Mouse (Mus musculus) lung, adult 2 months (tissue): ENCODE results near the gene Mfsd12. TPM values are rescaled to one million over a fixed set of nuclear protein-coding genes. Genes with fewer than 3 reads are reported as not detected.

Experiments used
- DNase-seq: peaks from one replicate; pipeline ENCODE4 v3.0.0; 2022
- H3K4me1 ChIP-seq: fragments of 200-500 bp; 2 replicates; pipeline ENCODE4 v1.6.1; 2011; ENCODE audit warnings: low read length; ENCODE audit not compliant: control insufficient read depth, insufficient read depth
- H3K4me3 ChIP-seq: fragments of 200-500 bp; replicated peaks from 2 replicates; pipeline ENCODE3; 2011; ENCODE audit warnings: low read depth, mild to moderate bottlenecking, control low read depth, low read length; ENCODE audit errors: extremely low read depth
- CTCF ChIP-seq: fragments of 200-500 bp; IDR thresholded peaks from 2 replicates; pipeline ENCODE4 v1.5.1; 2011; ENCODE audit warnings: mild to moderate bottlenecking, low read length, control low read depth; ENCODE audit not compliant: insufficient read depth
- POLR2A ChIP-seq: fragments of 200-500 bp; IDR thresholded peaks from 2 replicates; pipeline ENCODE4 v1.6.1; 2011; ENCODE audit warnings: low read depth, mild to moderate bottlenecking, control low read depth, low read length, borderline replicate concordance; ENCODE audit errors: extremely low read depth
- WGBS: fragments of 180-500 bp; shearing (Covaris S2); methylation state at CpG from one replicate; pipeline ENCODE4 v1.1.7; 2018; 5-methylcytosine and 5-hydroxymethylcytosine counted together
- polyA plus RNA-seq: library from polyadenylated mRNA; depleted of rRNA; stranded (reverse); fragments of >200 nt; gene quantifications from 2 replicates; pipeline ENCODE4 v1.2.3, GENCODE M21; 2012

Mfsd12 gene
- polyA plus RNA-seq, 1 experiment: 33.3 TPM

DNA sequence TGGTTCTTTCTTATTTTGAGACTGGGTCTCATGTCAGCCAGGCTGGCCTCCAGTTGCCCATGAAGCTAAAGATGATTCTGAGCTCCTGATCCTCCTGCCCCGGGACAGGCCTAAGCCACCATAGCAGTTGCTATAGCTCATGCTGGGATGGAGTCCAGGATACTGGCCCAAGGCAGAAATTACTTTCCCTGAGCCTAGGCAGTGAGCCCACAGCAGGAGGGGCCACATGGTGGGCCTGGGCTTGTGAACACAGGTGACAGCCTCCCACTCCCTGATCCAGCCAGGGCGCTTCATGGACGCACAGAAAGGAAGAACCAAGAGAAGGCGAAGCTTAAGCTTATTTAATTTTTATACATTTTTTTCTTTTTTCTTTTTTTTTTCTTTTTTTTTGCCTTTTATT, 38.6 kb downstream of the Mfsd12 start:
- no peak for TF ChIP-seq CTCF
- TF ChIP-seq POLR2A: no peak
- Histone ChIP-seq H3K4me1 (peaks cover 8% of the 10 kb centered on the region), H3K4me3 (no peak overlapping the region)
- WGBS: 88% methylated on average over 4 of the region's 4 CpGs
- no peak for DNase-seq

DNA sequence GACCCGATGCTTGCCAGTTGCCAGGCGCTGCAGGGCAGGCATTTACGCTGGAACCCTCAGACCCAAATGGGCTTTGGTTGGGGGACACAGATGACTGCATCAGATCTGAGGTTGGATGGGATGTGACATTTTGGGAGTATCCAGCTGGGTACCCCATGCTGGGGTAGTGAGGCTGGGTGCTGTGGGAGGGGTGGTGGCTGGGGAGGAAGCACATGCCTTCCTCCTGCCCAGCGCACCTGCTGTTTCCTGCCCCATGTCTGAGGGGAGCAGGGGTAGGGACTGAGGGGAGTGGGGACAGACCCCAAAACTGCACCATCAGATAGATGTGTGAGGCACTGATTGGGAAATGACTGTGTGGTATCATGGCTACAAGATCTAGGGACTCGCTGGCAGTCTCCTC, 39.5 kb downstream of the Mfsd12 start:
- no peak for DNase-seq
- H3K4me3 ChIP-seq: no peak overlapping the region
- 84% methylated on average over 5 of the region's 5 CpGs for WGBS
- peaks cover 16% of the 10 kb centered on the region for H3K4me1 ChIP-seq
- TF ChIP-seq CTCF (no peak), POLR2A (no peak)

DNA sequence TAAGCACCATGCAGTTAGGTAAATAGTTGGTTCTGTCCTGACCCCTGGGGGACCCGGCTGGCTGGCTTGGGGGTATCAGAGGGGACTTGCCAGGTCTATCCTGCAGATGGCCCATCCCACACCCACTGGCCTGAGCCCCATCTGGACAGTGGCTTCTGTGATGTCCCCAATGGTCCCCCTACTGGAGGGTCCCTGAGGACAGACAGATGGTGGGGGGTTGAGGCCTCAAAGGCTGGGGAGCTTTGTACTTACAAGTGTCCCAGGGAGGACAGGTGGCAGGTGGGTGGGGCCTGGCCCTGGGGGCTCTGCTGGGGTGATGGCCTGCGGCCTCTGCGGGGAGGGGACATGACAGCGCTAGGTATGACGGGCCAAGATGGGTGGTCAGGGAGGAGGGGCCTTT, 42.0 kb downstream of the Mfsd12 start:
- Histone ChIP-seq H3K4me3 (no peak overlapping the region), H3K4me1 (peaks cover 19% of the 10 kb centered on the region)
- no peak for DNase-seq
- no peak for TF ChIP-seq CTCF
- no peak for TF ChIP-seq POLR2A
- 92% methylated on average over 5 of the region's 5 CpGs for WGBS

DNA sequence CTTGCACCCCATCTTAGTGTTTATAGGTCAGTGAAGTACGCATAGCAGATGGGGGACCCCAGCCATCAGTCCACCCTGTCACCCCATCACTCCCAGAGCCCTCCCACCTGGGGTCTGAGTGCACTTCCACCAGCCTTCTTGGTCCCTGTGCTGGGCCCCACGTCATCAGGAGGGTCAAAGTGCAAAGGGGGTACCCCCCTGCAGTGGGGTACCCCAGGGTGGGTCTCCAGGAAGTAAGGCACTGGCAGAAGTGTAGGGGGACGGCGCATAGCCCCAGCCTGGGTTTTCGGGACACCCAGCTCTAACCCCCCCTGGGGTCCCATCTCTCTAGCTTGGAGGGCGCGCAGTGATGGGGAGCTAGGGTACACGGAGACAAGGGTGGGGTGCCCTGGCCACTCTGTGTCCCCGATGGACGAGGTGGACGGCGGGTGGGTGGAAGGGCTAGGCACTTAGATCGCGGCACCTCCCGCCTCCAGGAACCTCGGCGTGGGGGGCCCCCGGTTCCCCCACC, 42.6 kb downstream of the Mfsd12 start:
- 85% methylated on average over 18 of the region's 18 CpGs for WGBS

DNA sequence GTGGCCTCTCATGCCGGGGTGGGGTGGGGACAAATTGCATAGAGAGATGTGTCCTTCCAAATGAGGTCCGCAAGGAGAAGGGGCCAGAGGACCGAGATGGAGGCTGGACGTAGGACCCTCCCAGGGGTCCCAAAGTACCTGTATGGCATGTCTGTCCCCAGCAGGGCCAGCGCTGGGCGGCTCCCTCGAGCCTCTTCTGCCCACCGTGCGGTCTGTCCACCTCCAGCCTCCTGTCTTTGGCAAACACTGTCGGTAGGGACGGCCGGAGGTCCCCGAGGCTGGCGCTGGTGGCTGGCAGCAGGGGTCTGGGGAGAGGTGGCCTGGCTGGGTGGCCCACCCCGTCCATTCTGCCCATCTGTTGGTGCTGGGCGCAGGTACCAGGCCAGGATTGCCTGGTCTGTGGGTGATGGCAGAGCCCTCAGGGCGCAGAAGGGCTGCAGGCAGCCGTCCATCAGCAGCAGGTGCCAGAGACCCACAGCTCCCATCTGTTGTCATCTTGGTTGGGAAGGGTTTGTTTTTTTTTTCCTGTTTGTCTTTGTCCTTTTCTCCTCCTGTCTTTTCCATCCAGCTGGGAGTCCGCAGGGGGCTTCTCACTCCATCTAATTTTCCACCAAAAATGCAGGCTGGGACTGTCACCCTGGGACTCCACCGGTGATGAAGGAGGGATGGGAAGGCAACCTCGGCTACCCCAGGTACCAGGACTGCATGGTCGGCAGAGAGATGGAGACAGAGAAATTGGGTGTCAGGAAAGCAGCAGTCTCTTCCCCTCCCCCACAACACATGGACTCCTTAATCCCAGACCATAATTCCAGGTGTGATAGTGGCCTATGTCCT, 43.3 kb downstream of the Mfsd12 start:
- TF ChIP-seq POLR2A (no peak), CTCF (no peak)
- Histone ChIP-seq H3K4me3 (no peak overlapping the region), H3K4me1 (peaks cover 30% of the 10 kb centered on the region)
- WGBS: 68% methylated on average over 22 of the region's 22 CpGs
- DNase-seq: no peak

More for the DNA sequence above, 42.6 kb downstream of the Mfsd12 start:
- H3K4me1 ChIP-seq: peaks cover 24% of the 10 kb centered on the region
- DNase-seq: no peak
- no peak overlapping the region for H3K4me3 ChIP-seq
- TF ChIP-seq POLR2A: no peak
- TF ChIP-seq CTCF: no peak

DNA sequence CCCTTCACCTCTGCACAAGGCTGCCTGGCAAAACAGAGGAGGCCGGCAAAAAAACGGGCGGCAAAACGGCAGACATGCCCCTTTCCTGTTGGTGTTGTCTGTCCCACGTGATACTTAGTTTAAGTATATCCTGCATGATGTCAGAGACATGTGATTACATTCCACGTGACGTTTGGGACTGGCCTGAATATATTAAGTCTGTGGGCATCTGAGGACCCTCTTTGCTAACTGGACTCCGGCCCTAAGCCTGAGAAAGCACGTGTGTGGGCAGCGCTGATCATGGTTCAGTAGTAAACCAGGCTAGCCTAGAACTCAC, 43.9 kb downstream of the Mfsd12 start:
- DNase-seq: no peak
- no peak overlapping the region for H3K4me3 ChIP-seq
- no peak for TF ChIP-seq CTCF
- TF ChIP-seq POLR2A: no peak
- H3K4me1 ChIP-seq: peaks cover 31% of the 10 kb centered on the region
- 46% methylated on average over 10 of the region's 10 CpGs for WGBS

DNA sequence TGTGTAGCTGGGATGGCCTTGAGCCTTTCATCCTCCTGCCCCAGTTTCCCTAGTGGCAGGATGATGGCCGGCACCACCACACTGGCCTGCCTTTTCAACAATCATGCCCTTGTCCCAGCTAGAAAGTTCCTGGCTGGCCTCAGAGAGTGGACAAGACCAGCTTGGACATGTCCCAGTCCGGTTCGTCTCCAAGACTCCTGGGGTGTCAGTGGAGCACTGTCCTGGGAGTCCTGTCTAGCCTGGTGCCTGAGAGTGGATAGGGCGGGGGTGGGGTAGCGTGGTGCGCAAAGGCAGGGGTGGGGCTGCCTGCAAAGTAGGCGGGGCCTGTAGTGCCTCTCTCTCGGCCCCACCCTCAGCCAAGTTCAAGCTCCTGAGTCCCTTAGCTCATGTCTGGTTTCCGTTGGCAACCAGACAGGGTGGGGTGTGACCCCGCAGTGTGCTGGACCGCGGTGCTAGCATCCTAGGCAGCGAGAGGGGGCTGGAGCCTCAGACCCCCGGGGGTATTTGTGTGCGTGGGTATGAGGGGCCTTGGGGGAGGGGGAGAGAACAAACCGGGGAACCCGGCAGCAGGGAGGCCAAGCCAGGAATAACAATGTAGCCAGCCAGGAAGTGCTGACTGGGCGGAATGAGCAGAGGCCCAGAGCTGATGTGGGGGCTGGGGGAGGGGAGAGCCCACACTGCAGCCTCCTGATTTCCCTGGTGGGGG, 44.4 kb downstream of the Mfsd12 start:
- no peak for TF ChIP-seq CTCF
- no peak for TF ChIP-seq POLR2A
- H3K4me3 ChIP-seq: no peak overlapping the region
- 11% methylated on average over 18 of the region's 18 CpGs for whole genome bisulfite sequencing
- peaks cover 34% of the 10 kb centered on the region for H3K4me1 ChIP-seq
- peak; percentile 60 for DNase-seq

DNA sequence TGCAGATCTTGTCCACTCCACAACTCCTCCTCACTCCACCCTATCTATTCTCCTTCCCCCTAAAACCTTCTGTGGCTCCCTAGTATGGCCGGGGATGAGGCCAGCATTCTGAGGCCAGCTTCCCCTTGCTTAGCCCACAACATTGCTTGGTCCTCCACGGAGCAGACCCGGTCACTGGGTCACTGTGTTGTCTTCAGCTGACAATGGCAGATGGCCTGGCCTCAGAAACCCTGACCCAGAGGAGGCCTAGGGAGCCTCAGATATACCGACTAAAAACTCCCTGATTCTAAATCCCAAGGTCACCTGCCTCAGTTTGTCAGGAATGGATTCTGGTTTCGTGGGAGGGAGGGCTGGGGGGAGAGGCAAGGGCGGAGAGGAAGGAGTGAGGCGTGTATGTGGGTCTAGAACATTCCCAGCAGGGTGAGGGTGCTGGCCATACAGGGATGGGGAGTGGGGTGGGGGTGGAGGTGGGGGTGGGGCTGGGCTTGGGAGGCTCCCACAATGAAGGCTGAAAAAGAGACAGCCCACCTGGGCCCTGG, 45.0 kb downstream of the Mfsd12 start:
- 40% methylated on average over 7 of the region's 7 CpGs for WGBS
- Histone ChIP-seq H3K4me1 (peaks cover 38% of the 10 kb centered on the region), H3K4me3 (no peak overlapping the region)
- DNase-seq: no peak
- TF ChIP-seq CTCF (no peak), POLR2A (no peak)

DNA sequence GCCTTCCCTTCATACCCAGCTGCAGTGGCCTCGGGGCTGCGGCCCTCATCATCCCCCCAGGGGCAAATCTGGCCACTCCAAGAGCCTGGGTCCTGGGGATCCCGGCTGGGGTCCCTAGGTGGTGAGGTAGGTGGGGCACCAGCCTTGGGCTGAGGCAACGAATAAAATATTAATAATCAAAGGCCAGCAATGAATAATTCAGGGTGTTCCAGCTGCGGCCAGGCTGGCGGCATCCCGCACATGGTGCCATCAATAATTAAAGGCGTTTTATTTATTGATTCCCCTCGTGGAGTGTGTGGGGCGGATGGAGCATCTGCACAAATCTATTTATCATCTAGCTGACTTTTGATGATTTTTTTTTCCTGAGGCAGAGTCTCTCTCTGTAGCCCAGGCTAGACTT, 46.2 kb downstream of the Mfsd12 start:
- DNase-seq: no peak
- H3K4me1 ChIP-seq: peaks cover 49% of the 10 kb centered on the region
- H3K4me3 ChIP-seq: no peak overlapping the region
- TF ChIP-seq POLR2A (no peak), CTCF (no peak)
- WGBS: 79% methylated on average over 10 of the region's 10 CpGs
